Mouse (Mus musculus): ENCODE results near the gene AF067063. TPM values are rescaled to one million over a fixed set of nuclear protein-coding genes. Genes with fewer than 3 reads are reported as not detected.

Gene AF067063
- polyA plus RNA-seq, 1 experiment from 2014 or later, result not detected

DNA sequence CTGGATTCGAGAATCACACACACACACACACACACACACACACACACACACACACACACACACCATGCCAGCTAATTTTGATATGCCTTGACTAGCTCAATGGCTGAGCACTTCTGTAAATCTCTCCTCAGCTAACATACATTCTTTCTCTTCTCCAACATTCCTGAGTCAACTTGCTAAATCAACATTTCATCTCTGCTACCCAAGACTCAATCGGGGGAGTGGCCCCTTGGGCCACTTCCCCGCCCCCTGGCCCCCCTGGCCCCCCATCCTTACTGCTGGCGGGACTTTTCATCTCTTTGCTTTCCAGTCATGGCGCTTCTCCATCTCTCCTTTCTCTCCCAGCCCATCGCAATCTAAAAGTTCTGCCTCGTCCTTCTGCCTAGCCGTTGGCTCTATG, 13.2 kb downstream of the AF067063 start:
- peaks cover 3% of the 10 kb centered on the region; the same call in 1 of the 2 replicates for H3K4me1 ChIP-seq (ENCODE audit: control insufficient read depth, insufficient read depth, low read length)
- H3K9ac ChIP-seq (ENCODE audit: low read length), result no peak overlapping the region
- no peak overlapping the region for H3K27ac ChIP-seq (ENCODE audit: low read depth, low read length)
- H3K36me3 ChIP-seq (ENCODE audit: control insufficient read depth, insufficient read depth, low read length), result no peaks in the 10 kb centered on the region
- ATAC-seq (no peak), DNase-seq (ENCODE audit: low spot score) (no peak)
- no peak overlapping the region for H3K4me3 ChIP-seq (ENCODE audit: low read depth, low read length)
- H3K27me3 ChIP-seq (replicated peaks; ENCODE audit: control insufficient read depth, insufficient read depth, low read length), result no peaks in the 10 kb centered on the region
- no peaks in the 10 kb centered on the region for H3K9me3 ChIP-seq (replicated peaks; ENCODE audit: control insufficient read depth, low read length)
- no peak overlapping the region for H3K4me2 ChIP-seq (ENCODE audit: low read length)
- WGBS, result 57% methylated on average over 8 of the region's 8 CpGs

DNA sequence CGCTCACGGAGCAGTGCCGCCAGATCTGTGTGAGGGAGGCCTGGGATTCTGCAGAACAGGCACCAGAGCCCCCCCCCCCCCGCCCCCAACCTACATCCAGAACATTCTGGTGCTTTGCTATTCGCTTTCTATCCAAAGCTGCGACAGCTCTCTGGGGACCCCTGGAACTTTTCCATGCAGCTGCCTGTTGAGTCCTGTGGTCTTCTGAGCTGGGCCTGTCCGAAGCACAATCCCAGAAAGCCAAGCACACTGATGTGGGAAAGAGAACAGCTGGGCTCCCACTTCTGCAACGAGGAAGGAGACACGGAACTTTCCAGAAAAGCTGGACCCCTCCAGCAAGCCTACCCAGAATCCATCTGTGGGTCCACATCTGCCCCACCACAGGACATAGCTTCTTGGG, 20.0 kb downstream of the AF067063 start:
- Histone ChIP-seq H3K4me2 (ENCODE audit: low read length) (no peak overlapping the region), H3K4me1 (ENCODE audit: control insufficient read depth, insufficient read depth, low read length) (no peaks in the 10 kb centered on the region), H3K4me3 (ENCODE audit: low read depth, low read length) (no peak overlapping the region), H3K36me3 (ENCODE audit: control insufficient read depth, insufficient read depth, low read length) (no peaks in the 10 kb centered on the region), H3K9me3 (replicated peaks; ENCODE audit: control insufficient read depth, low read length) (no peaks in the 10 kb centered on the region), H3K9ac (ENCODE audit: low read length) (no peak overlapping the region), H3K27ac (ENCODE audit: low read depth, low read length) (no peak overlapping the region), H3K27me3 (replicated peaks; ENCODE audit: control insufficient read depth, insufficient read depth, low read length) (no peaks in the 10 kb centered on the region)
- ATAC-seq (no peak), DNase-seq (ENCODE audit: low spot score) (no peak)
- 90% methylated on average over 9 of the region's 9 CpGs for WGBS

DNA sequence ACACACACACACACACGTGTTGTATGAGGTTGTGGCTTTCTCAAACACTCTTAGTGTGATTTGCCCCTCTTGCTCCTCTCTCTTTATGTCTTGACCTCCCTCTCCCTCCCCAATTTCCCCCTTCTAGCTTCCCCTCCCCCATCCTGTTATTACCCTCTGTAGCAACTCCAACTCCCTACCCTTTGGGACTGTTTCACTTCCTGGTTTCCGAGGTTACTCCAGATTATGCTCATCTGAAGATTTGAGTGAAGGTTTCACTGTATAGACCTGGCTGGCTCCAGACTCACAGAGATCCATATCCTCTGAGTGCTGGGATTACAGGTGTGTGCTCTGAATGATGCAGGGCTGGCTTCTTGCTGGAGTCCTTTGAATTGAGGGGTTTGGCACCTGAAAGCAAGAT, 21.1 kb downstream of the AF067063 start:
- H3K9me3 ChIP-seq (replicated peaks; ENCODE audit: control insufficient read depth, low read length), result no peaks in the 10 kb centered on the region
- H3K9ac ChIP-seq (ENCODE audit: low read length), result no peak overlapping the region
- H3K36me3 ChIP-seq (ENCODE audit: control insufficient read depth, insufficient read depth, low read length), result no peaks in the 10 kb centered on the region
- no peaks in the 10 kb centered on the region for H3K27me3 ChIP-seq (replicated peaks; ENCODE audit: control insufficient read depth, insufficient read depth, low read length)
- H3K27ac ChIP-seq (ENCODE audit: low read depth, low read length), result no peak overlapping the region
- no peak overlapping the region for H3K4me3 ChIP-seq (ENCODE audit: low read depth, low read length)
- H3K4me1 ChIP-seq (ENCODE audit: control insufficient read depth, insufficient read depth, low read length), result no peaks in the 10 kb centered on the region
- ATAC-seq, result no peak
- no peak for DNase-seq (ENCODE audit: low spot score)
- WGBS, result 63% methylated on average over 2 of the region's 2 CpGs
- no peak overlapping the region for H3K4me2 ChIP-seq (ENCODE audit: low read length)

DNA sequence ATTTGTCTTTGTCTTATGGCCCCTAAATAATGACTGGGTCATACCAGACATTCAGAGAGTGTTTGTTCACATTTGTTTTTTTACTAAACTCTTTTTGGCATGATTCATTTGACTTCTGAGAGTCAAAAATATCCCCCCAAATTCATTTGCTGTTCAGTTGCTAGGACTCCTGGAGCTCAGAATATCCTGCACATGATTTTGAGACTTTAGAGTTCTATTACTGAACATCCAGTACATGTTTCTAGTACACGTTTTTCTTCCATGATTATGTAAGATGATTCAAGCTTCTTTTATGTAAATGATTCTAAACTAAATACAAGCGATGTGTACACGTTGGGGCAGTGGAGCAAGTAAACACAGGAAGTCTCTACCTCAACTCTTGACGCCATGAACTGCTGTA, 32.4 kb downstream of the AF067063 start:
- Histone ChIP-seq H3K36me3 (ENCODE audit: control insufficient read depth, insufficient read depth, low read length) (no peaks in the 10 kb centered on the region), H3K4me2 (ENCODE audit: low read length) (no peak overlapping the region), H3K4me1 (ENCODE audit: control insufficient read depth, insufficient read depth, low read length) (no peaks in the 10 kb centered on the region), H3K27ac (ENCODE audit: low read depth, low read length) (no peak overlapping the region), H3K9ac (ENCODE audit: low read length) (no peak overlapping the region), H3K27me3 (replicated peaks; ENCODE audit: control insufficient read depth, insufficient read depth, low read length) (no peaks in the 10 kb centered on the region), H3K4me3 (ENCODE audit: low read depth, low read length) (no peak overlapping the region), H3K9me3 (replicated peaks; ENCODE audit: control insufficient read depth, low read length) (no peaks in the 10 kb centered on the region)
- no peak for ATAC-seq
- no peak for DNase-seq (ENCODE audit: low spot score)
- 72% methylated on average over 4 of the region's 4 CpGs for WGBS

DNA sequence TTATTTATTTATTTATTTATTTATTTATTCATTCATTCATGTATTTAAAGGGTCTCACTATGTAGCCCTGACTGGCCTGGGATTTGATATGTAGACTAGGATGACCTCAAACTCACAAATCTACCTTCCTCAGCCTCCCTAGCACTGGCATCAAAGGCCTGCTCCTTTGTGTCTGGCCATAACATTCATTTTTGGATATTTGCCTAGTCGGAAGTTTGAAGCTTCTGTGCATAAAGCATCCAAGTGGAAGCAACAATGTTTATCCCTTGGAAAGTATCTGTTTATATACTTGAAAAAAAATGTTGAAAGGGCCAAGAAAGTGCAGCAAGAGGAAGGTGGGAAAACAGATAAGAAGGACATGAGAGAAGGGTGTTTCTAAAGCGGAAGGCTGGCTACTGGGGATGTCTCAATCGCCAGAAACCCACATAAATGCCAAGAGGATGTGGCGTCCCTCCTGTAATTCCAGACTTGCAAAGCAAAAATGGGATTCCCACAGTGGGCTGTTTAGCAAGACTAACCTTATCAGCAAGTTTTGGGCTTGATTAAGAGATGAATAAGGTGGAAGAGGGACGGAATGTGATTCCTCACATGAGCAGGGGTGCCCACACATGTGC, 37.1 kb downstream of the AF067063 start:
- no peak for DNase-seq (ENCODE audit: low spot score)
- Histone ChIP-seq H3K4me2 (ENCODE audit: low read length) (no peak overlapping the region), H3K4me3 (ENCODE audit: low read depth, low read length) (no peak overlapping the region), H3K9me3 (replicated peaks; ENCODE audit: control insufficient read depth, low read length) (no peaks in the 10 kb centered on the region), H3K4me1 (ENCODE audit: control insufficient read depth, insufficient read depth, low read length) (peaks cover 12% of the 10 kb centered on the region; the same call in 1 of the 2 replicates), H3K36me3 (ENCODE audit: control insufficient read depth, insufficient read depth, low read length) (peaks cover 10% of the 10 kb centered on the region; the same call in 1 of the 2 replicates), H3K9ac (ENCODE audit: low read length) (no peak overlapping the region), H3K27ac (ENCODE audit: low read depth, low read length) (no peak overlapping the region), H3K27me3 (replicated peaks; ENCODE audit: control insufficient read depth, insufficient read depth, low read length) (no peaks in the 10 kb centered on the region)
- 81% methylated on average over 5 of the region's 5 CpGs for WGBS
- ATAC-seq, result no peak

DNA sequence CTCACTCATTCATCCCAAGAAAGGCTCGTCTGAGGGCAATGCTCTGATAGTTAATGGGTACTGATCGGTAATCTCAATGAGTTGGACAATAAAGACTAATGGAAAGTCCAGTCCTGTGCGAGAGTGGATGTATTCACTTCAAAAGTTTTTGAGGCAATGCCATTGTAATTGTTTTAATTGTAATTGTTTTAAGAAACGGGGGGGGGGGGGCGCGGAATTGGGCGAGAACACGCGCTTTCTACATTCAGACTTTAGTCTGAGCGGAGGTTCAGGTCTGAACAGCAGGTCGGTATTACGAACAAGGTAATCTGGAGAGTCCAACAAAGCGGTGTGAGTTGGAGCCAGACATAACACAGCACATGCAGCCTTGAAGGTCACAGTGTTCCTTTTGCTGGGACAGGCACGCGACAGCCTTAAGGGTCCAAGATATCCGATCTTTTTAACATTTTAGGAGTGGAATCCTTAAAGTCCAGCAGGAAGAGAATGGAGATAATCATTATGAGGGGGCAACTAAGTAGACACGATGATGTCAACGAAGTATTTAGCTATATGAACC, 38.4 kb downstream of the AF067063 start:
- ATAC-seq (no peak), DNase-seq (ENCODE audit: low spot score) (peak; percentile 27)
- peak overlapping the region; percentile 98 for H3K9ac ChIP-seq (ENCODE audit: low read length)
- peaks cover 12% of the 10 kb centered on the region; the same call in 1 of the 2 replicates for H3K4me1 ChIP-seq (ENCODE audit: control insufficient read depth, insufficient read depth, low read length)
- no peaks in the 10 kb centered on the region for H3K9me3 ChIP-seq (replicated peaks; ENCODE audit: control insufficient read depth, low read length)
- H3K27me3 ChIP-seq (replicated peaks; ENCODE audit: control insufficient read depth, insufficient read depth, low read length), result no peaks in the 10 kb centered on the region
- H3K4me2 ChIP-seq (ENCODE audit: low read length), result peak overlapping the region; percentile 66
- WGBS, result 4% methylated on average over 18 of the region's 18 CpGs
- H3K36me3 ChIP-seq (ENCODE audit: control insufficient read depth, insufficient read depth, low read length), result peaks cover 20% of the 10 kb centered on the region
- H3K27ac ChIP-seq (ENCODE audit: low read depth, low read length), result peak overlapping the region; percentile 96
- peak overlapping the region; percentile 83 for H3K4me3 ChIP-seq (ENCODE audit: low read depth, low read length)

DNA sequence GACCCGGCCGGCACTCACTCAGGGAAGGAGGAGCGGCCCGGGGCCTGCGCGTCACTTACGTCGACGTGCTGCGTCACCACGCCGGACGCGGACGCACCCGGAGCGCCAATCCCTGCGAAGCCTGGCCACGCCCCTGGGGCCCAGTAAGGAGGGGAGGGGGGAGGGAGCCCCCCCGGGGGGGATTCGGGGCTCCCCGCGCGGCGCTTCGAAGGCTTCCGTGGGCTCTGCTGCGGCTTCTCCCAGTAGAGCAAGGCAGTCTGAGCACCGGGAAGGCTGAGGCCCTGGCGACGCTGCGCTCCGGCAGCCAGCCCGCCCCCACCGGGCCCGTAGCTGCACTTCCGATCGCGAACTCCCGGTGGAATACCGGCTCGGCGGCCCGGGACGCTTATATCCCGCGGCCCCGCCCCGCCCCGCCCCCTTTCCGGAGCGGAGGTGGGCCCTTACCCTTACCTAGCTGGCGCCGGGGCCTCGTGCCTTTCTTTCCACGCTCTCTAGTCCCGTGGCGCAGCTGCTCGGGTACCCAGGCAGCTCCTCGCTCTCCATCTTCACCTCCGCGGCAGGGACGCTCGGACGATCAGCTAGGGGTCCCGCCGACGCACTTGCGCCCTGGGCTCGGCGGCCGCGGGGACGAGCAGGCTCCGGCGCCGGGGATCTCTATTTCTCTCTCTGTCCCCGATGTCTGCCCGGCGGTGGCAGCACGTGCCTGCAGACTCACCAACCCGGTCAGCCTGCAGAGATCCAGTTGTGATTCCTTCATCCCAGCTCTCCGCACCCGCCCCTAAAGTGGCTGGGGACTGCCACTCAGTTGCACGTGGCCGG, 39.0 kb downstream of the AF067063 start, which contains the start of gene Zfp131:
TSS of gene Zfp131 (minus strand) at position 129 of the 819 bp plus-strand sequence.
- under 1% methylated on average over 57 of the region's 86 CpGs for WGBS
- Histone ChIP-seq H3K9me3 (replicated peaks; ENCODE audit: control insufficient read depth, low read length) (no peaks in the 10 kb centered on the region), H3K27ac (ENCODE audit: low read depth, low read length) (peak within 1 kb of the TSS; percentile 96), H3K4me2 (ENCODE audit: low read length) (peak within 1 kb of the TSS; percentile 70), H3K27me3 (replicated peaks; ENCODE audit: control insufficient read depth, insufficient read depth, low read length) (no peaks in the 10 kb centered on the region), H3K4me3 (ENCODE audit: low read depth, low read length) (peak within 1 kb of the TSS; percentile 83), H3K9ac (ENCODE audit: low read length) (peak within 1 kb of the TSS; percentile 98), H3K36me3 (ENCODE audit: control insufficient read depth, insufficient read depth, low read length) (peaks cover 25% of the 10 kb centered on the region), H3K4me1 (ENCODE audit: control insufficient read depth, insufficient read depth, low read length) (peaks cover 12% of the 10 kb centered on the region; the same call in 1 of the 2 replicates)
- DNase-seq (ENCODE audit: low spot score) (peak; percentile 98), ATAC-seq (peak; percentile 97)

DNA sequence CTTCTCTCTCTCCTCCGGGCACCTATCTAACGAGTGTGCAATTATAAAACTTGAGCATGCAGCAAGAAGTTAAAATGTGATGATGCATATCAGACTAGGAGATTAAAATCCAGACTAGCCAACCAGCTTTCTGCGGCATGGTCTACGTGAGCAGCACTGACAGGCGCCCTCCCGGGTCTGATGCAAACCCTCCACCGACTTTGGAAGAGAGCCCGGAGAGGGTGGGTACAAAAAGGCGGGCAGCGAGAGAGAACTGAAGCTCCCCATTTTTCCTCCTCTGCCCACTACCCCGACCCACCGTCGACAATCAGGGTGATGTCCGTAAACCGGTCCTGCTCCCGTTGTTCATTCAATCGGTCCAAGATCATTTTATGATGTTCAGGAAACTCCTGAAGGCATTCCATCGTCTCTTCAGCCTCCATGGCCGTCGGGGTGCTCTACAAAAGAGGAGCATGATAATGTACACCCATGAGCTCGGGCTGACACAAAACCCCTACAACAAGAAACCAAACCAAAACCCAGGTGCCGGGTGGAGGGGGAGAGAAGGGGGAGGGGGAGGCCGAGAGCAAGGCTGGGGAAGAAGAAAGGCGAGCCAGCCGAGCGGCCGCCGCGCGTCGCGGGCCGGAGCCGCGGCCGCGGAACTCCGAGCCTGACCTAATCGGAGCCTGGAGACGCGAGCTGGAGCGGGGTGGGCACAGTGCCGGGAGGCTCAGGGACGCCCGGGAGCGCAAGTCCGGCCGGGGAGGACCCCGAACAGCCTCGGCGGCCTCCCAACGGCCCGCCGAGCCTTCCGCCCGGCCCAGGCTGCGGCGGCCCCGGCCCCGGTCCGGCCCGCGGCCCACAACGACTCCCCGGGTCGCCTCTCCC, 39.9 kb downstream of the AF067063 start:
- Histone ChIP-seq H3K27ac (ENCODE audit: low read depth, low read length) (peak overlapping the region; percentile 96), H3K4me2 (ENCODE audit: low read length) (peak overlapping the region; percentile 70), H3K9me3 (replicated peaks; ENCODE audit: control insufficient read depth, low read length) (no peaks in the 10 kb centered on the region), H3K9ac (ENCODE audit: low read length) (peak overlapping the region; percentile 98), H3K36me3 (ENCODE audit: control insufficient read depth, insufficient read depth, low read length) (peaks cover 32% of the 10 kb centered on the region), H3K27me3 (replicated peaks; ENCODE audit: control insufficient read depth, insufficient read depth, low read length) (no peaks in the 10 kb centered on the region), H3K4me3 (ENCODE audit: low read depth, low read length) (peak overlapping the region; percentile 83), H3K4me1 (ENCODE audit: control insufficient read depth, insufficient read depth, low read length) (peaks cover 12% of the 10 kb centered on the region; the same call in 1 of the 2 replicates)
- ATAC-seq (peak; percentile 65), DNase-seq (ENCODE audit: low spot score) (peak; percentile 90)
- WGBS, result 2% methylated on average over 52 of the region's 66 CpGs
